Mouse (Mus musculus): ENCODE data around the gene Ankdd1a. TPM values are rescaled to one million over a fixed set of nuclear protein-coding genes. Genes with fewer than 3 reads are reported as not detected.

Ankdd1a gene
- total RNA-seq (2021): not detected
- long read RNA-seq, experiment 1: 0 reads
- long read RNA-seq, experiment 2: 0 reads

DNA sequence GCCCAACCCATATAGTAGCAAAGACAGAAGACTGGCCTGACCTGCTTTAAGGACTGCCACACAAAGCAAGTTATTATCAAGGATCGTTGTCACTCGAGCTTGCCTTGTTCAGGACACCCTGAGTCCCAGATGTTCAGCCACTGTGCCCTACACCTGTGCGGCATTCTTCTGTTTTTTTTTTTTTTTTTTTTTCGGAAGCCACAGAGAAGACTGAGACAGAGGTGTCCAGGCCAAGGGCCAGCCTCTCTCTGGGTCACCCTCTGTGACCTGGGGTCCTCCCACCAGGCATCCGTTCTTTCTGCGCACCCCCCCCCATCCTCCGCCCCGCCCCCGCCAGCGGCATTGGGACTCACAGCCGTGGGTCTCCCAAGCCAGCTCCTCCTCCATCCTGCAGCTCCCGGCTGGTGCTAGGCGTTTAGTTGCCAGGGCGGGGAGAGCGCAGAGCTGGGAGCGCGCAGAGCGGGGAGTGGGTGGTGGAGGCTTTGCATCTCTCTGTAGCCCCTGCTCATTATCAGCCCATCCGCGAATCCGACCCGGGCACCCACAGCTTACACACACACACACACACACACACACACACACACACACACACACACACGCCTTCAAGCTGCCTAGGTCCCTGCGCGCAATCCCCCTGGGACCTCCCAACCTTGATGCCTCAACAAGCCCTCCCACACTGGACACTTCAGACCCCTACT is at the start of gene Ankdd1a:
Ankdd1a (minus strand) TSS at position 387 of the 698 bp plus-strand sequence.
- no peak for DNase-seq

DNA sequence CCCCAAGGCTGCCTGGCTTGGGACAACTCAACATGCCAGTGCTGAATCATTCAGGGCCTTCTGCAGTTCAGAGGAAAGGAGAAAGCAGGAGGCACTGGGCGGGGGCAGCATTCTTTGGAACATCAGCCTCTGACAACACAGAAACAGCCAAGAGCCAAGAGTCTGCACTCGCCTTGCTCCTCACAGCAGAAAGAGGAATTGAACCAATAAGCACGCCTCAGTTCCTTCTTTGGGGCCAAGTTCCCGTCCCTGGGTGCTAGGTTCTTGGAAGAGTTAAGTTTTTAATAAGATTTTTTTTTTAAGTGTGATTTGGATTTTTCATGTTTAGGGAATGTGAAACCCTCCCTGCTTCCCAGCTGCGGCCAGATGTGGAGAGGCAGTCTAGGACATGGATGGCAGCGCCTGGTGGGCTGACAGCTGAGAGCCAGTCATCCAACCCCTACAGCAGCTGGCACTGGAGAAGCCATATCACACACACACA is 49.5 kb upstream of the Ankdd1a start:
- peak; percentile 79 for DNase-seq

DNA sequence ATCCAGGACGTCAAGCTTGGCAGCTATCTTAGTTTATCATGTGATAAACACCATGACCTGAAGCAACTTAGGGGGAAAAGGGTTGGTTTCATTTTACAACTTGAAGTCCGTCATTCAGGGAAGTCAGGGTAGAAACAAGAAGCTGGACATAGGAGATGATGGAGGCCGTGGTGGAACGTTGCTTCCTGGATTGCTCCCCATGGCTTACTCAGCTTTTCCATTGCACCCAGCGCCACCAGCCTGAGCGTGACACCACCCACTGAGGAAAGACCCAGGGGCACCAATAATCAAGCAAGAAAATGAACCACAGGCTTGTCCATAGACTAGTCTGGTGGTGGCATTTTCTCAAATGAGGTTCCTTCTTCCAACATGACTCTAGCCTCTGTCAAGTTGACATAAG is 48.8 kb upstream of the Ankdd1a start:
- no peak for DNase-seq

DNA sequence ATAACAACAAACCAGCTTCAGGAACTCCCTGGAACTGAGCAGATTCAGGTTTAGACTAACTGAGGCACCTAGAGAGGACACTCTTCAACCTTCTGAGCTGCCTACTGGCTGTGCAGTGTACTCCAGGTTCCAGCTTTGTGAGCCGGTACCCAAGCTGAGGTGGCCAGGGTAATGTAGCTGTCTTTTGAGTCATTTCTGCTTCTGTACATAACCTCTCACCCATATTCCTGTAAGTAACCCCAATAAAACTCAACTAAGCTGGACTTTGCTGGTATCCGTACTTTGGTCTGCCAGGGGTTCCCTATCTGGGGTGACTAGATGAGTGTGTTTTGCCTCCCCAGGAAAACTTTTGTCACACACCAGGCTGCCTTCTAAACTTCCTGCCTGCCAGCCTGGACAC is 44.7 kb upstream of the Ankdd1a start:
- DNase-seq: no peak

DNA sequence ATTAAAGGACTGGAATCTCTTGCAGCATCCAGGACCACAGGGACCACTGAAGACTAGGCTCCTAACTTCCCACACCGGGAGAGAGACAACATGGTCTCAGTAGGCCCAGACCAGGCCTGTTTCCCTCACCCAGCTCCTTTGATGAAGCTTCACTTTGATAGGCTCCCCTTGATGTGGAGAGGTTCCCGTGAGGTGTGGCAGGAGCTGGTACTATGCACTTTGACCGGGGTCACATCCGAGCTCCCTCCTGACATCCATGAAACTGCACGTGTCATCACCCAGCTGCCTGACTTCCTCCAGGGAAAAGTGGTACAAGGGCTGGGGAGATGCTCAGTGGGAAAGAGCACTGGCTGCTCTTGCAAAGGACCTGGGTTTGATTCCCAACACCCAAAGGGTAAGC is 43.1 kb upstream of the Ankdd1a start:
- no peak for DNase-seq

DNA sequence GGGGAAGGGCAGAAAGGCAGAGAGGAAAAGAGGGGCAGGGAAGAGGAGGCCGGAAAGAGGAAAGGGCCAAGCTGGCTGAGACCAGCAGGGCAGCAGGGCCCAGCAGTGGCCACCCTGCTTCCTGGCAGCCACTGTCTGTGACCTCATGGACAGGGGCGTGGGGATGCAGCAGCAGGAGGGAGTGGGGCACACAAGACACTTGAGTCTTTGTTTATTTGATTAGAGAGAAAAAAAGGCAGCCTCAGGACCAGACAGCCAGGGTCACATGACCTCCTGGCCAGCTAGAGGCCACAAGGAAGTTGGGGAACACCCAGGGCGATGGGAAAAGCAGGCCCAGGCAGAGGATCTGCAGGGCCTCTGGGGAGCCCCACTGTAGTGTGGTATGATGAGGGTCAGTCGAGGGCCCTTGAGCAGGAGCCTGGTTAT is 42.1 kb upstream of the Ankdd1a start:
- DNase-seq: peak; percentile 78

DNA sequence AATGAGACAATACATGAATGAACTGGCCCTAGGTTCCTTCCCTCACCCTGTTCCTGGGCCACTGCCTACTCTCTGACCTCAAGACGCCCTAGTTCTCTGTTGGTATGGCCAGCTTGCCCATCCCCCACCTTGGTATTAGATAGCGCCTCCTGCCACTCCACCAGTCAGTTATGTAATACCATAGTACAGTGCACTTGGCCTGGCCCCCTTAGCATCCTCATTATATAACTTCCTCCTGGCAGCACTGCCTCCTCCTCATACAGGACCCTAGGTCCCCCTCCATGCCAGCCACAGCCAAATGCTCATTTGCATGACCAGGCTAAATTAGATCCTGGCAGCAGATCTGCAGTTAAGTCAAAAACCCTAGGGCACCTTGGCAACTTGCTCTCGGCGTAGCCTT is 41.0 kb upstream of the Ankdd1a start:
- DNase-seq: peak; percentile 82

DNA sequence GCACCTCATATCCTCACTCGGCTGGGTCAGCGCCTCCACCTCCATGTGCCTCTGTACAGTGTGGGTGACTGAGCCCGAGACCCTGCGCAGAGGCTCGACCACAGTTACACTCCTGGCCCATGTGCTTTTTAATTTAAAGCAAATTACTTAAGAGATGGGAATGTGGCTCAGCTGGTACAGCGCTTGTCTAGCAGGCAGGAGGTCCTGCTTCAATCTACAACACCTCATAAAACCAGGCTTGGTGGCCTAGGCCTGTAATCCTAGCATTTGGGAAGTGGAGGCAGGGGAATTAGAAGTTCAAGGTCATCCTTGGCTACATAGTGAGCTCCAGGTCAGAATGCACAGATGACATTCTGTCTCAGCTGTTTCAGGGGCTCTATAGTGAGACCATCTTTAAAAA is 38.8 kb upstream of the Ankdd1a start:
- DNase-seq: no peak

DNA sequence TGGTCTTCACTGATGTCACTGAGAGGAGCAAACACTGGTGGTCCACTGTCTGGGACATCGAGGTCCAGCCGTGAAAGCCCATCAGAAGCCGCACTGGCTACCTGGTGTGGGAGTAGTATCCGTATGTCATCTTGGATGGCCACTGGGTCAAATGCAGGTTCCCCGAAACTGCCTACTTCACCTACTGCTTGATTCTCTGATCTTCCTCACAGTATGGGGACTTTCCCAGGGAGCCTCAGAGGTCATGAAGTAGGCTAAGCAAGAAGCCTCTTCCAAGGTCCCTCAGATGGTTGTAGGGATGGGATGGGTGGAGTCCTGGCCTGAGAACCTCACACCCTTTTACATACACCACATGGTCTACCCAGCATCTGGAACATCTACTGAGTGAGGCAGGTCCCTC is 37.0 kb upstream of the Ankdd1a start:
- DNase-seq: no peak

DNA sequence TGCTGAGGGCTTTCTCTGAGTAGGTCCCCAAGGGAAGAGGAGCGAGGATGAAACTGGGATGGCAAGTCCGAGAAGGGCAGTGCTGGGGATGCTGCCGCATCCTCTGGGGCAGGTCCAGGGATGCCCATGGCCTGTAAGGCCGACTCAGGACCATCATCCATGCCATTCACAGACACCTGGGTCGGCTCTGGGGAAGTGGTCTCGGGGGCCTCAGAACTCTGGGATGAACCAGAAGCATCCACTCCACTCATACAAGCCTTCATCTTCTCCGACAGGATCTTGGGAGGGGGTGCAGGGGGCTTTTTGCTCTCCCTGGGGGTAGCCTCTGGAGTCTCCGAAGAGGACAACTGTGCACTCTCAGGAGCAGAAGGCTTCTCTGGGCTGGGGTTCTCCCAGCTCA is 36.4 kb upstream of the Ankdd1a start:
- no peak for DNase-seq

DNA sequence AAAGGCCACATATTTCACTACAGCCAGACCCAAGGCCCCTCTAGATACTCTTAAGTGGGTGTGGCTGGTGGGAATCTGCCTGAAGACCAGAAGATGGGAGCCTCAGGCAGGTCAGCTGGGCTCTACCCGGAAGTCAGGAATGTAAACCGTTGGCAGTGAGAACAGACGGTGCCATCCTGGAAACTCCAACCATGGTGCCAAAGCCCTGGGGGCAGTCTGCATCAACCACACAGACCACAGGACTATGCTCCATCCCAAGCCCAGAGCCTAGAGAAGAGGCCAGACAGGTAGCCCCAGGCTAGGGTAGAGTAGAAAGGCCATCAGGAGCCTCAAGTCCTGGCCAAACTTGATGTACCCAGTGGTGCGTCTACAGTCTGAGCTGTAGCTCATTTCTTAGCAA is 35.6 kb upstream of the Ankdd1a start:
- no peak for DNase-seq

DNA sequence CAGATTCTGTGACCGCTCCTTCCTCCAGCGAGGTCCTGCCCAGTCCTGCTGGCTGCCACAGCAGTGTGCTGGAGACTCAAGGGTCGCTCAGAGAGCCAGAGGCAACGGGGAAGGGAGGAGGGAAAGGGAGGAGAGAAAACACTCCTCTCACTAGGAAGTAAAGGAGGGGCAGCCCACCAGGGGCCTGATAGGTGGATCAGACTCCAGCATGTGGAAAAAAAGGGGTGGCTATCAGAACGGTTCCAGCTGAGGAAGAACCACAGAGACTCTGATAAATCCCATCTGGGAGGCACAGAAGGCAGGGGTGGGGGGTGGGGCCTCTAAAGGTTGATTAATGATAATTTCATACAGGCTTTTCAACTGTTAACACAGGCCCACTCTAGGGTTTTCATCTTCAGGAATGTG is 35.0 kb upstream of the Ankdd1a start:
- peak; percentile 54 for DNase-seq

DNA sequence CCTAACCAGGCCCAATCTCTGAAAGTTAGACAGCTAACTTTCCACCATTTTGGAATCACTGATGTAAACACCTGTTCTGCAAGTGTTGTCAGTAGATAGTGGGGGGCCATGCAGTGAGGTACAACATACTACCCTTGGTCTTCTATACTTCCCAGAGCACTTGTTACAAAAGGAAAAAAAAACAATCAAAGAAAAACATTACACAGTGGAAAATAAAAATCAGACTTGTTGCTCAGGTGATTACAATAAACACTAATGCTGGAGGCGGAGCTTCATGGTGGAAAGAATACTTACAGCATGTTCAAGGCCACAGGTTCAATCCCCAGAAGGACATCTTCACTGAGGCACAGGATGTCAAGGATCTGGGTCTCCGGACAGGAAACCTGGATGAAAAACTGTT is 32.7 kb upstream of the Ankdd1a start:
- no peak for DNase-seq

DNA sequence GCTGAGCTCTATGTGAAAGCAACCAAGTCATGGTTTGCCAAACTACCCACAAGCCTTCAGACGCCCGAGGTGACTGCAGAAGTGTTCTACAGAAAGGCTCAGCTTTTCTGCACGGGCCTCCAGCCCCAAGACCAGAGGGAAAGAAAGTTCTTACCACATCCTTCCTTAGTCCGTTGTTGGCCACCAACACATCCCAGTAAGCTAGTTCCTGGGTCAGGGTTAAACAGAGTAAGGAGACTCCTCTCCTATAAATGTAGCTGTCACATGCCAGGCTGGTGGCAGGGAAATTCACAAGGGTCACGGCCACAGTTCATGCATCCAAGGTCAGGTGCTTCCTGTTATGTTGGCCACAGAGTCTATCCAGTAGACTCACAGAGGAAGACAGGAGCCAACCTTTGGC is 32.1 kb upstream of the Ankdd1a start:
- no peak for DNase-seq

DNA sequence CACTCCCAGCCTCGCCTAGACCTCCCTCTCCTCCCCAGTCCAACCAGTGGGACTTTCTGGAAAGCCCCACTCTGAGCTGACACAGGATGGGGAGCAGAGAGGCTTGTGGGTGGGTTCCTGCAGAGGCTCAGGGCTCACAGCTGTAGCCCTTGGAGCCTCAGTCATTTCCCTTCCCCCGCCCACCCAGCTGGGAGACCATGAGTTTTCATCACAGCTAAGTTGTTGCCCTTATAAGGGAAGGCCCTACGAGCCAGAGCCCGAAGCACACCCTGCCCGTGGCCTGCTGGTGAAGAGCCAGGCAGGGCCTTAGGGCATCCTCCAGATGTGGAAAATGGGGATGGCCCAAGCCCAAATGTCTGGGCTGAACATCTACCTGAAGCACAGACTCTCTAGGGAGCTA is 31.0 kb upstream of the Ankdd1a start:
- peak; percentile 91 for DNase-seq

DNA sequence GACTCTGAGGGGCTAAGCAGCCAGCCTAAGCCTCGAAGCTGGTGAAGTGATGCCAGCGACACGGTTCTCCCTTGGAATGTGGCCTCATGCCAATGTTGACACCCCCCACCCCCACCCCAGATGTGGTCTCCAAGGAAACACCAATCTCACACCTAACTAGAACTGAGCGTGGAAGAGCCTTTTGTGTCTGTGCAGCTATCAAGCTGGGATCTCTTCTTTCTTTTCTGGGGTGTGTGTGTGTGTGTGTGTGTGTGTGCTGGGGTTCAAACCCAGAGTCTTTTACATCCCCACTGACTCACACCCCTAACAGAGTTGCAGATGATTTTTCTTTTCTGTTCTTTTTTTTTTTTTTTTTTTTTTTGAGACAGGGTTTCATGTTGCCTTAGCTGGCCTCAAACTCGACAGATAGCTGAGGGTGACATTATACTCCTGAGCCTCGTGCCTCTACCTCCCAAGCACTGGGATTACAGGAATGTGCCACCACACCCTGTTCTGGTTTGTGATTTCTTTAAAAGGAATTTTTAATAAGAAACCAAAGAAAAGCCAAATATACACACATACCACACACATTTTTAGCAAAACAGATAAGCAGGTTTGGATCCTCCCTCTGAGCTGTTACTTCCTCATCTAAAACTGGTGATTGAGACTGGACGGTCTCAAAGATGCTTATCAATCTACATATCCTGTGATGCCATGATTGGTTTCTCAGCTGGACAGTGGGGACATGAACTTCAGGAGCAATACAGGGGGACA is 30.3 kb upstream of the Ankdd1a start:
- DNase-seq: no peak

DNA sequence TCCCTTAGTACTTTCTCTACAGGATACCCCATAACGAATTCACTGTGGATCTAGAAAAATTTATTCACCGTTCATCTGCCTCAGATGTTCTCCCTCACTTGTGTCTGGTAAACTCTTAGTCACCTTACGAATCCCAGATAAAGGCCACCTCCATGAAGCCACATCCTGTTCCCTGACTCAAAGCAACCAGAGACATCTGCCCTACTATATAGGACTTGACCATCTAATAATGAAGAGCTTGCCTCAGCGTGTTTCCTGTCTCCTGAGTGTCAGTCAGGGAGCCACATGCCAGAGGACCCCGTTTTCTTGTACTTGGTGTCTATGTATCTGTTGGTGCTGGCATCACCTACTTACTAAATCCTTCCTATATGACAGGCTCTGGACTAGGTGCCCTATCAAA is 29.6 kb upstream of the Ankdd1a start:
- DNase-seq: no peak

DNA sequence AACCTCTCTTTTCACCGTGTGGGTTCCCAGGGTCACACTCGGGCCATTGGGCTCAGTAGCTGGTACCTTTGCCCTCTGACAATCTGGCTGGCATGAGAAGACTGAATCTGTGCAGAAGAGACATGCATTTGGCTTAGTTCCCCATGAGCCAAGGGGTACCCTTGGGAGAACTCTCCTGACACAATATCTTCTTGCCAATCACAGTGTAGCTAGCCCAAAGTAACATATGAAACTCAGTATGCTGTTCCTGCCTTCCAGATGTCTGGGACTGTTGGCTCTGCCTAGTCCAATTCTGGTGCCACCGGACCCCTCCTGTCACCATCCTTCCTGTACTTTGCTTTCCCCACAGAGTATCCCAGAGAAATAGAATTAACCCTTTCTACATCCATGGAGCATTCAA is 29.1 kb upstream of the Ankdd1a start:
- no peak for DNase-seq

DNA sequence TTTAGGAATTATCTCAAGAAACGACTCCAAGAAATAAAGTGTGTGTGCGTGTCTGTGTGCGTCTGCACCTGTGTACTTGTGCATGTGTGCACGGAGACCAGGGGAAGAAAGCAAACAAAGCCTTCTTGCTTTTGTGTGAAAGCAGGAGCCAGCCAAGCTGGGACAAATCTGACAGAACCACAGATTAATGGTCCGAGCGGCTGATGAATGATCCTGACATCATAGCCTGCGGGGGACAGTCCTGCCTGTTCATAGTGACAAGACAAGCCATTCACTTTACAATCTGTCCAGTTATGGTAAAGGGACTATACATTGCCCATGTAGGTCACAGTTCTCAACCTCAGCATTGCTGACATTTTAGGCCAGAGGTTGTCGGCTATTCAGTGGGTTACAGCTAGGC is 28.3 kb upstream of the Ankdd1a start:
- DNase-seq: no peak

DNA sequence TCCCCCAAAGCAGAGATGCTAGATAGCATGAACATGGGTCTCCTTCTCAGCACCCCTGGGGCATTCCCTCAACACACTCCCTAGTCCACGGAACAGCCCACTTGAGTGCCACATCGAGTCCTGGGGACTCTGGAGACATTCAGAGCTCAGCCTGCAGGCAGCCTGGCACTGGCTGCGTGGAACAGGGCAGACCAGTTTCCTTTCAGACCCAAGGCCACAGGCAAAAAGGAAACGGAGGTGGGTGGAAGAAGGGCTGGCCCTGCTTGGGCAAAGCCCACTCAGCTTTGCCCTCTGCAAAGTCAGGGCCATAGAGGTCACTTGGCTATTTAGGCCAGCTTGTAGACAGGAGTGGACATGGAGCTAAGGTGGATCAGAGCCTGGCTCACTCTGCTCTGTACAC is 27.9 kb upstream of the Ankdd1a start:
- no peak for DNase-seq

DNA sequence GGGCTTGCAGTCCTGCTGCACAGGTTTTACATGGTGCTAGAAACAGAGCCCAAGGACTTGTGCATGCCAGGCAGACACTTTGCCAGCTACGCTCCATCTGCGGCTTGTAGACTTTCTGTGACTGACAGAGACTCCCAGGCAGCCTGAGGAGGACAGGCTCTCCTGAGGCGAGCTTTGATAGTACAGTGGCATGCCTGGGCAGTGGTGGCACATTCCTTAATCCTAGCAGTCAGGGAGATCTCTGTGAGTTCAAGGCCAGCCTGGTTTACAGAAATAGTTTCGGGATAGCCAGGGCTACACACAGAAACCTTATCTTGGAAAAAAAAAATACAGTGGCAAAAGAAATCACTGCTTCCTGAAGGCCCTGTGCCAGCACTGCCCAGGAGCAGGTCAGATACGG is 27.1 kb upstream of the Ankdd1a start:
- DNase-seq: no peak

DNA sequence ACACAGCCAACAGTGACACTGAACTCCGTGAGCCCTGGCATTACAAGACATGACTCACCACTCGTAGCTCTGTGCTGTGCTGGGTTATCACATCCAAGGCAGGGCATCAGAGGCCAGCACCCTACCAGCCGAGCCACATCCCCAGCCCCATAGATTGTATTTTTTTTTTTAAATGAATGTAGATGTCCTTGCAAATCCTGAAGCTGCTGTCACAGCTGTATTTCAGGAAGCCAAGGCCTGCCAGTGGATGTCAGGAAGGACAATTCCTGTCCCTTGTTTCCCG is 26.4 kb upstream of the Ankdd1a start:
- peak; percentile 24 for DNase-seq

DNA sequence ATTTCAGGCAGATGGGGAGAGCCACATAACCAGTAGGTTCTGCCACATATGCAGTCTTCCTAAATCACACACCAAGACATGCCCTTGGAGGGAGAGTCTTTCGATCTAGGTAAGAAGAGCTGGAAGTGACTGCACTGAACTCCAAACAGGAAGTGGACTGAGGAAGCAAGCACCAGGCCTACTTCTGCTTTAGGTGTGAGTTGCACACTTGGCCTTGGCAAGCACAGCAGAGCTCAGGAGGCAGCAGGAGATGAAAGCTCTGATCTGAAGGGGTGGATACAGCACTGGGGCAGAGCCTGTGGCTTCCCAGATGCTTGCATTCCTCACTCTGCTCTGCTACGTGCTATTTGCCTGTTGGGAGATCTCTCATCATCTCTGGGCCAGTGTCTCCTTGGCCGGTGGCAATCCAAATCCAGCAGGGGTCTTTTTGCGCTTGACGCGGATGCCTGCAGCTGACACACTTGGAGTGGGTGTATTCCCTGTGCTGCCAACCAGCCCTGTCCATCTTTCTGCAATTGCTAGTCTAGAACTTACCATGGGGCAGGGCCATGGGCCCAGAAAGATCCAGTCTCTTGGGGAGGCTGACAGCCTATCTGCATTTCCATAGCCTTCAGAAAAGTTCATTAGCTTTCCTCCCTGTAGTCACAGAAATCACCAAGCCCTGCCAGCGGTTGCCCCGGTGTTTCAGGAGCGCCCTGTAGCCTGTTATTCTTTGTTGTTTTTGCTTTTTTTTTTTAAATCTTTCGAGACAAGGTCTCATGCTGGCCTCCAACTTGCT is 25.8 kb upstream of the Ankdd1a start:
- peak; percentile 11 for DNase-seq

Data from gastrocnemius, postnatal 25 days (tissue).